Mouse (Mus musculus) heart, postnatal 4 days (tissue): ENCODE results near the gene Tmem37. TPM values are rescaled to one million over a fixed set of nuclear protein-coding genes. Genes with fewer than 3 reads are reported as not detected.

Source experiments
- DNase-seq: peaks from one replicate; pipeline ENCODE4 v3.0.0; 2021
- total RNA-seq, 2 experiments: library from RNA; stranded (reverse); gene quantifications; 2 replicates each; pipeline ENCODE4 v1.2.3; 2021

Gene Tmem37
- total RNA-seq, 2 experiments from 2014 or later: 3.6 to 5.5 TPM

DNA sequence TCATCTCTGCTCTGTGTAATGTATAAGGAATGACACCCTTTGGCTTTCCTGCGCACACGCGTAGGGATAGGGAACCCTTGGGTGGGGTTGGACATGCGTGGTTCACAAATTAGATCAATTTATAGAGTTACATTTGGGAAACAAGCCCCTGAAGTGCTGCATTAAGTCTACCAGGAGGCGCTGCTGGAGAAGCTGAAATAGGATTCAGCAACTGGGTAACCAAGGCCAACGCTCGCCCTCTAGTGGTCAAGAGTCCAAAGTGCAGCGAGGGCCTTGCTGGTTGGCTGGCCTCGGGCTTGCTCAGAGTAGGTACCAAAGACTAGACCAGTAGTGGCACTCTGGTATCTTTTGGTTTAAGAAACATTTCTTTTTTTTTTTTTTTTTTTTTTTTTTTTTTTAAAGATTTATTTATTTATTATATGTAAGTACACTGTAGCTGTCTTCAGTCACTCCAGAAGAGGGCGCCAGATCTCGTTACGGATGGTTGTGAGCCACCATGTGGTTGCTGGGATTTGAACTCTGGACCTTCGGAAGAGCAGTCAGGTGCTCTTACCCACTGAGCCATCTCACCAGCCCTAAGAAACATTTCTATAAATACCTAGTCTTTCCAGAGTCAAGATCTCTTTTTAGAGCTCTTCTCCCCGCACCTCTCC lies 19.7 kb upstream of the Tmem37 start:
- DNase-seq: peak; percentile 93

DNA sequence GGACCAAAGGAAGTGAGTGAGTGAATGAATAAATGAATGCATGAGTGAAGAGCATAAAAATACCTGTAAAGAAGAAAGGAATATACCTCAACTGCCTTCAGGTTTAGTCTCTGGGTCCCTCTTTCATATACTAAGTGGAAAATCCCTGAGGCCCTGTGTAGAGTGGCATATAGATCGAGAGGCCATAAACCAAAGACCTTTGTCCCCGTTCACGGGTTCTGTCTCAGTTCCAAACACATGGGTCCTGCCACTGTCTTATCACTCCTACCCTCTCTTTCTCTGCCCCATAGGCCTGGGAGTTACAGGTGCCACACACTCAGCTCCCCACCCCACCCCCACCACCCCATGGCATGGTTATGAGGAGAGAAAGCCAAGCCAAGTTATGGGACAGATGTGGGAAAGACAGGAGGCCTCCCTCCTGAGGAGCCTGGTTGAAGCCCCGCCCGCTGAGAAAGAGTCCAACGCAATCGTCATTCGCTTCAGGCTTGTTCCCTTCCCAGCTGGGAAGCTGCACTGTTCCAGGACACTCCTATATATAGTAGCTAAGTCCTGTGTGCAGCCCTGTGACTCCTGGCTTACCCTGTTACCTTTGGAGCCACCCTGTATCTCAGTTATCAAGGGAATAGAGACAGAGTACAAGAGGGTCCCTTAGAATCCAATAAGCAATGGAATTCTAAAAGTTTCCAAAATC lies 17.2 kb upstream of the Tmem37 start:
- DNase-seq: peak; percentile 28

DNA sequence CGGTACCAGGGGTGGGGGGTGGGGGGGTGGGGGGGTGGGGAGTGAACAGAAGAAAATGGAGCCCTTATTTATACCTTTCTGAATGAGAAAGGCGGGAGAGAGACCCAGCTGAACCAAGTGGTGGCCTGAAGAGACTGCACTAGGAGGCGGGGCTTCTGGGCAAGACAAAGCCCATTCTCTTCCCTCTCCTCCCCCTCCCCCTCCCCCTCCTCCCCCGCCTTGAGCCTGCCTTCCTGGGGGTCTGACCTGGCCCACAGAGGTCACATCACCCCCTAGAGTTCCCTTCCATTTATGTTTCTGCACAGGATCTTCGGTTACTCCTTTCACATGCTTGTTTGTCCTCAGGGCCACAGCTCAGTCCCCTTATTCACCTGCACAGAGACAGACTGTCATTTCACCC lies 15.3 kb upstream of the Tmem37 start:
- no peak for DNase-seq

DNA sequence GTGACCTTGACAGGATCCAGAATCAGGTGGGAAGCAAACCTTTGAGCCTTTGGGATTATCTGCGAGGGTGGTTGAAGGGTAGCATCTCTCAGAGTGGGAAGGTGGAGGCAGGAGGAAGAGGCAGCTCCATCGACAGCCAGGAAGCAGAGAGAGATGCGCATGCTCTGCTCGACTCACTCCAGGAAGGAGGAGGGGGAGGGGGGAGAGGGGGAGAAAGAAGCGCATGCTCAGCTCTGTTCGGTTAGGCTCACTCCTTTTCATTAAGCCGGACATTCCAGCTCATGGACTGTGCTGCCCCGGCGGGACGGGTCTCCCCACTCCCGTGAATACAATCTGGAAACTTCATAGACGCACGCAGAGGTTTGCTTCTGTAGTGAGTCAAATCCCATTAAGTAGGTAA lies 12.8 kb upstream of the Tmem37 start:
- no peak for DNase-seq

DNA sequence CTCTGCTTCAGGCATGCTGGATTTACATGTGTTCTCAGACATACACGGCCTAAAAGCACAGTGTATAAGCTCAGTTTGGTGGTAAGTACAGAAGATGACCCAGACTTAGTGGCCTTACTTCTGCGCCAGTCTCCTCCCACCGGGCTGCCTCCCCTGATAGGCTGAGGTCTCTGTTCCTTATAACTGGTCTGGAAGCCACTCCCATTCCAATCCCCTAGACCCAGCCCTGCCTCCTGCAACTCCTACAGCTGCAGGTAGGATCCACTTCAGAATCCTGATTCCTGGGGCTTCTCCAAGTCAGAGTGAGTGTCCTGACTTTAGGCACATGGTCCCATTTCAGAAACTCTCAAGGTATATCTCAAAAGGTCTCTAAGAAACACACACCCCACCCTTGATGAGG lies 11.8 kb upstream of the Tmem37 start:
- no peak for DNase-seq

DNA sequence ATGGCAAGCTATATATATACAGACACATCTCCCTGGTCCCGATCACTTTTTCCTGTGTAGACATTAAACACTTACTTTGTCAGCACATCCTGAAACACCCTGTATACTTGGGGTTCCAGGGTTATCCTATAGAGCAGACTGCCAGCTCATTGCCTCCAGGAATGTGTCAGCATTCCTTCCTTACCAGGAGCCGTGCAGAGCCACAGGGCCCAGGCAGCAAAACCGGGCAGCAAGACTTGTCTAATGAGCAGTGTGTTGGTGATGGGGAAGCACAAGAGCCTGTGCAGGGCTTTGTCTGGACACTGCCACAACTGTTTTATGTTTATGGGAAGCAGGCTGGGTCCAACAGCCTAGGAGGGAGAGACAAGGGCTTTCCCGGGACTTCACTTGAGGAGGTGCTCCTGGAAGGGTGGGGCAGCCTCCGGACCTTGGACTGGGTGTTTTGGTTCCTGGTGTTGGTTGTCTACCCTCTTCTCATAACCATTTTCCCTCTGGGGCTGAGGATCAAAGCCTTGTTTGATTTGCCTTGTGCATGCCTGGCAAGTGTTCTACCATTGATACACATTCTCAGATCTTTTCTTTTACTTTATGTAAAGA lies 10.1 kb upstream of the Tmem37 start:
- DNase-seq: no peak

DNA sequence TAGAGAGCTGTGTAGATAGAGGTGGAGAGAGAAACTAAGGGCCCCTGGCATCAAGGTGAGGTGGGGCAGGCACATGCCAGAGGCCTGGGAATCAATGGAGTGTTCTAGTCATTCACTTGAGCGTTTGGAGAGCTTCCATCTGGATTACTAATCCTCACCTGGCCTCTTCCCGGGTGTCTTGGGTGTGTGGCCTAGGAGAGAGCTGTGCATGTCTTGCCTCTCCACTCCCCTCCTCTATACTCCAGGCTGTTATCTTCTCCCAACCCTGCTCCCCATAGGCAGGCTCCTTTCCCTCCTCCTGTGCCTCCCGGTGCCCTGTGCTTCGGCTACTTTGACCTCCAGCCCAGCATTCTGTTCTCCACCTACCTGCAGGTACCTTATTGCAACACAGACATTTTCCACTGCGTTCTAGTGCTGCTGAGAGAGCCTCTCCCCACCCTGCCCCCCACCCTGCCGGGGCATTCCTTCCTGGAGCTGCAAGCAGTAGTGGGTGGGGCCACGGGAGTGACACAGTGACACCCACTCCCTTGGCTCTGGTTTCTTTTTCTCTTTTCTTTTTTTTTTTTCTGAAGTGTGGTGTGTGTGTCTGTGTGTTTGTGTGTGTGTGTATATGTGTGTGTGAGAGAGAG lies 9.2 kb upstream of the Tmem37 start:
- DNase-seq: no peak

DNA sequence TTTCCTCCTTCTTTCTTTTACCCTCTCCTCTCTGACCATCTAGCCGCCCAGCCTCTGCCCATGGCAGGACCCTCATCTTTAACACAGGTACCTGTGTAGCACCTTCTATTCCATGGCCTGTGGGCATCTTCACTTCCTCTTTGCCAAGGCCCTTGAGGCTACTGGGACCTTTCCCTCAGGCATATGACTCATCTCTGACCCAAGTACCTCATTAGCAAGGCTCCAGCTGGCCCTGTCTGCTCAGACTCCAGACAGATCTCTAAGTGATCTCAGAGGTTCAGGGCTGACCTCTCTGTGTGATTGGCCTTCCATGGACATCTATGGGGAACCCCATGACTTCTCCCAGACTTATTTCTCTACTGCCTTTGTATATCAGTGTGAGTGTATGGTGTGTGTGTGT lies 6.8 kb upstream of the Tmem37 start:
- no peak for DNase-seq

DNA sequence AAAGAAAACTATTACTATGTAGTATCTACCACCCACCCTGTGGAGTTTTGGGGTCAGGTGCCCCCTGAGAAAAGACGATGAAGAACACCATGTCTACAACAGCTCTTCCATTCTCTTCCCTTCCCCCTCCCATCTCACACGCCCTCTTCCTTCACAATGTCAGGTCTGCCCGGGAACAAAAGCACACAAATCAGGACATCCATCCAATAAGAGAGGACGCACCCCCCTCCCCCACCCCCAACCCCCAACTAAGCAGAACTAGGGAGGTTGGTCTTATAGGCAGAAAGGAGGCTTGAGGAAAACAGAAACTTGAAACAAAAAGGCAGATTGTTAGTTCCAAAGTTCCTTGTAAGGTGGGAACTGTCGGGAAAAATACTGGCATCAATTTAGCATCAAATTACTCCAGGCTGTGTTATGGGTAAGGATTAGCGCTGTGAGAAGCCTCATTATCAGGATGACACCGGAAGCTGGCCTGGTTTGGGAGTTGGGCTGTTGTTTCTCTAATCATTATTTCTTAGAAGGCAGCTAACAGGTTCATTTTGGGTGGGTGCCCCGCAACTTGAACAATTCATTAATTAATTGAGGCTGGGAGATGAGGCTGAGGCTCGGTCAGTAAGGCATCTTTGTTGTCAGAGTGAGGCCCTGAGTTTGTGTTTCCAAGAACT lies 4.0 kb upstream of the Tmem37 start:
- DNase-seq: no peak

DNA sequence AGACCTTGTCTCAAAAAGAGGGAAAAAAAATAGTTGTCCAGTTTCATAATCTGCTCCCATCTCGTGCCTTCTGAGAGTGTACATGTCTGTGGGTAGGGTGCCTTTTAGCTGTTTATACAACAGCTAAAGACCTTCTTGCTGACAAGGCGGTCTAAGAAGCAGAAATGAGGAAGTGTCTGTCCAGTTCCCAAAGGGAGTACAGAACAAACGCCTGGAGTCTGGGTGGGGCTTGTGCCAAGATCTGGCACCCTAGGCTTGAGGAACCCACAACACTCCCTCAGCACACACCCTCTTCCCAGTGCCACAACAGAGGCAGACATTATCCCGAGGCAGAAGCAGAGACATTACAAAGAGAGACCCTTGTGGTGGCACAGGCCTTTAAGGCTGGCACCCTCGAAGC lies 1.6 kb upstream of the Tmem37 start:
- DNase-seq: no peak

DNA sequence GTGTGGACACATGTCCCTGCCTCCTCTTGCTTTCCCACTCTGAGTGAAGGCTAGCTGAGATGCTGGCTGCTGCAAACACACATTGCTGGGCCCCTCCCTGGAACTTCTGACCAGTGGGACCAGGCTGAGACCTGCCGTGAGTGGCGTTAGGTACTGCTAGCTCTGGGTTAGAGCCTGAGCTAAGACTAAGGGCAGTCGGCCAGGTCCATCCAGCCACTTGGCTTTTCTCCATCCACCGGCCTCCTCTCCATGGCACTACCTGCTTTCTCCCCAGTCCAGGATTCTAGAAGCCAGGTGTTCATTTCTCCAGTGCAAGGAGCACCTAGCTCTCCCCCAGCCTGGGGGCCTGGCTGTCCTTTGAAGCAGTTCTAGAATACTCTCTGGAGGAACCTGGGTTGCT lies 1.1 kb upstream of the Tmem37 start:
- peak; percentile 20 for DNase-seq

DNA sequence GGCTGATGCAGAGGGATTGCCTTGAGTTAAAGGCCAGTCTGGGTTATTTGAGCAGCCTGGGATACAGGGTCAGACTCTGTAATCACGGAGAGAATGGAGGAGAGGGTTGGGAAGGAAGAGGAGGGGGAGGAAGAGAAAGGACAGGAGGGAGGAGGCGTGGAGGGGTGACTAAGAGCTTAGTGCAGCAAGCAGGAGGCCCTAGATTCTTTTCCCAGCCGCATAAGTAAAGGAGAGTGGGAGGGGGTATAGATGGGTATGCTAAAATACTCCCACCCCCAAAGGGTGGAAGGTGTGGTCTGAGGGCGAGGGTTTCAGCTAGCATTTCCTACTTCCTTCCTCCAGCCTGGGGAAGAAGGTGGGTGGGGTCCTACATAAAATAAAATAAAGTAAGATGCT lies 431 bp upstream of the Tmem37 start:
- DNase-seq: no peak

DNA sequence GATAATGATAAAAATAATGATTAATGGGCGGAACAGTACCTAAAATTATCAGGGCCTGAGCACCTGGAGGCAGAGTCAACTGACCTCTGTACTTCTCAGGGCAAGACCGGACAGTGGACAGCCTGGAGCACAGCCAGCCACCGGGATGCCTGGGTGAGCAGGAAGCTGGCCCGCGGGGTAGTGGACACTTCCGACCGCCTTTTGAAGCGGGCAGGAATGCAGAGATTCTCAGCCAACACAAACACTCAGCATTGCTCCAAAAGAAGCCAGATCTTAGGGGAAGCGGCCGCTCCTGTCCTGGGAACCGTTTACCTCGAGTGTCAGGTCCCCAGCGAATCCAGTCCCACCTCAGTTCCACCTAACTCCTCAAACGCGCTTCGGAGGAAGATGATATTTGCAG lies 974 bp downstream of the Tmem37 start:
- DNase-seq: peak; percentile 46

DNA sequence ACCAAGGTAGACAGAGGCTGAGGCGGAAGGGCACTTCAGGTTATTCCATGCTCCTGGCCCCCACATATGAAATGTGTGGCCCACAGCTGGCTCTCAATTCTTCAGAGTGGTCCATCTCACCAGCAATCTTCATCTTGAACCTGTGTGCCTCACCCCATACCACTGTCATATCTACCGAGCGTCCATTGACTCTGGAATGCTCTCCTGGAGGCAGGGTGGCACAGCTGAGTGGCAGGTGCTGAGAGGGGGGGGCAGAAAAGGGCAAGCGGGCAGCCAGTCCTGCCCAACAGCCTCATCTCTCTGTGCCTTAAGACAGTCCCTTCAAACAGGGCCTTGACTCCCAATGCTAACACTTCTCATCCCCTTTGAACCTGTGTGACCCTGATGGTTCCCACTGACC lies 2.7 kb downstream of the Tmem37 start:
- DNase-seq: no peak

DNA sequence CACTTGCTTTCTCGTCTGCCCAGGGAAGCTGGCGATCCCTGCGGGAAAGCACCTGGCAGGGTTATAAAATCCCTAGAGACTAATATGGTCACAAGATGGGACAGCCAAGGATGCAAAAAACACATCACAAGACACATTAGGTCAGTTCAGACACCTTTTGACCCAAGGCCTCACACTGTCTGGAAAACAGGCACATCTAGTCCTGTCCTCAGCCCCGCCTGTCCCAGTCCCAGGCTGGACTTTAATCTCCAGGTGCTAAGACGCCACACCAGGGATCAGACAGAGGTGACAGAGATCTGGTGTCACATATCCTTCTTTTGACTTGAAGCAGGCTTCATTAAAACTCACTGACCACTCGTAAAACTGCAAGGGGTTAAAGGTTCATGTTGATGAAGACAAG lies 3.7 kb downstream of the Tmem37 start:
- DNase-seq: no peak

DNA sequence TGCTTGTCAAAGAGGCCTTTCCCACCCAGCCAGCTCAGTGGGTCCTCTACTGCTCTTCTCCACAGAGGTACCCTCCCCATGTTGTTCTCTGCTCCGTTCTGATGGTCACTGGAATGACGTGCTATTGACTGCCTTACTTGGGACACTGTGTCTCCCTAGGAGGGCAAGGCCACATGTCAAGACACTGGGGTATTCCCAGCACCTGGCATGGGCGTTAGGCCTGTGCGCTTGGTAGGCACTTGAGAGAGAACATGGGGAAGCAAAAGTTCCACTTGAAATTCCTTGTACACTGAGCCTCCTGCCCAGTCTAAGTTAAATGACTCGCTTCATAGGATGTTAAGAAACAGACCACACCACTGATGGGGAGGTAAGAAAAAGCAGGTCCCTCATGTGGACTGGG lies 4.8 kb downstream of the Tmem37 start:
- no peak for DNase-seq

DNA sequence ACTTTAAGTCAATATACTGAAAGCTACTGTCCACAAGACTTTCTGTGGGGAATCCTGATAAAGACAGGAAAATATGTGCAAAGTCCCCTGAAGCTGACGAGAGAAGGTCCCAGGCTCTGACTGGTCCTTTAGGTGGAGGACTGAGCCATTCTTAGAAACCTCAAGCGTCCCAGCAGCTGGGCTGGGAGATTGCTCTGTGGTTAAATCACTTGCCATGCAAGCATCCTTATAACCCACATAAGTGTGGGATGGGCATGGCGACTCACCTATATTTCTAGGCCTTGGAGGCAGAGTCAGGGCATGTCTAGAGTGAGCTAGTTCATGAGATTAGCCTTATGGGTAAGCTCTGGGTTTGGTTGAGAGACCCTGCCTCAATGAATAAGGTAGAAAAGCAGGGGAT lies 7.2 kb downstream of the Tmem37 start:
- DNase-seq: no peak

DNA sequence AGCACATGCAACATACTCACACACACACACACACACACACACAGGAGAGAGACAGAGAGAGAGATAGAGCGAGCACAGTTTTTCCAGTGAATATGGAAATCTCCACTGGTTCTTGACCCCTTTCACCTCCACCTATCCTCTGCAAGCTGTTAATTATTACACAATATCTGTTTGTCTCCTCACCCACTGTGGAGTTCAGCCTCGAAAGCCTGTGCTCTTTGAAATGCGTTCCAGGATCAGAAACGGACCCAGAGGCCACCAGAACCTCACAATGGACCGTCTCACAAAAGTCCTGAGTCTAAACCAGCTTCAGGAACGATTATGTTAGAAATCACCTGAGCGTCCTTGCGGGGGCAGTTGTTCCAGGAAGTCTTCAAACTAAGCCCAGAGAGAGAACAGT lies 7.7 kb downstream of the Tmem37 start:
- no peak for DNase-seq

DNA sequence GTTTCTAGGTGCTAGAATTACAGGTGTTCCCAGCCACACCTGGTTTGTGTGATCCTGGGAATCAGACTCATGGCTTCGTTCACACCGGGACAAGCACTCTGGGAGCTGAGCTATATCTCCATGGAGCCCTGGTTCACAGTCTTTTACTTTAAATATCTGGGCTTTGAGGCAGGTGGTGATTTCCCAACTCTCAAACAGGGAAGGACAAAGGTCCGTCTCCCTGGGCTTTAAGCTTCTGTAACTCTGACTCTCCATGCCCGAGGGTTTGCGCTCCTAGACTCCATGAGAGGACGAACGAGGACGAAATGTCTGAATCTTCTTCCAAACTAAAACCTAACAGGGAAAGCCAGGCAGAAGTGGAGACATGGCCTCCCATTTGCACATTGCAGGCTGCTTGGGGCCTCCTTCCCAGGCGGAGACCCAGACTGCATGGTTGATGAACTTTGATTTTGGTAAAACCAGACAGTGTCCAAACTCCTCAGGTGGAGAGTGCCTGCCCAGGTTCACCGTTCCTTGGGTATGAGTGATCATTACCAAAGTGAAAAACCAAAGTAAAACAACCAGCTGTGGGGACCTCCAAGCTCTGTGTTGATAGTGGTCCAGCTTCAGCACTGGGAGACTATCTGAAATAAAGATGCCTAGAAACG lies 9.7 kb downstream of the Tmem37 start:
- no peak for DNase-seq

DNA sequence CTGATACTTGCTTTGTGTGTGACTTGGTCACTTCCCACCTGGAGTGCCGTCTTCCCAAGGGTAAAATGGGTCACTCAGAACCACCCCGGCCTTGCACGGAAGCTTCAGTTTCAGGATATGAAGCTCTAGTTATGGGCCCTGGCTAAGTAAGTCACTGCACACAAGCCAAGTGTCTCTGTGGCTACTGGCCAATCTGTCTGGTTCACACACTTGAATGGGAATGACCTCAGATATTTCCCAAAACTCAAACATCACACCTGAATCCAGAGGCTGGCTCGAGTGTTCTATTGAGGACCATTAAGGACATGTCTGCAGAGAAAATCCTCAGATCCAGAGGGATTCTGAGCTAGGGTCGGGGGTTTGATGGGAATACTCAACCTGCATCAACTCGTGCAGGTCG lies 11.6 kb downstream of the Tmem37 start:
- DNase-seq: no peak

DNA sequence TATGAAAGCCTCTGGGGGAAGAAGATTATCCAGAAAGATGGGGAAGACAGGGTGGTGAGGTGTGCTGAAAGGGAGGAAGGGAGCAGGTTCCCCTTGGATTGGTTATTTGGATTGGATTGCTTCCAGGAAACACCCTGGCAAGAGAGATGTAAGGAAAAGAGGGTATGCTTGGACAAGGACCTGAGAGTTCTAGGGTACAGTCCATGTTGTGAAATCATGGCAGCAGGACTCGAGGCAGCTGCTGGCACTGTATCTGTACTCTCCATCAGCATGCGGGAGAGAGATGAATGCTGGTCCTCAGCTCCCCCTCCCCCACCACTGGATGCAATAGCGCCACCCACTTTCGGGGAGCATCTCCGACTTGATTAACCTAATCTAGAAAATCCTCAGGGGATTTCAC lies 13.2 kb downstream of the Tmem37 start:
- no peak for DNase-seq

DNA sequence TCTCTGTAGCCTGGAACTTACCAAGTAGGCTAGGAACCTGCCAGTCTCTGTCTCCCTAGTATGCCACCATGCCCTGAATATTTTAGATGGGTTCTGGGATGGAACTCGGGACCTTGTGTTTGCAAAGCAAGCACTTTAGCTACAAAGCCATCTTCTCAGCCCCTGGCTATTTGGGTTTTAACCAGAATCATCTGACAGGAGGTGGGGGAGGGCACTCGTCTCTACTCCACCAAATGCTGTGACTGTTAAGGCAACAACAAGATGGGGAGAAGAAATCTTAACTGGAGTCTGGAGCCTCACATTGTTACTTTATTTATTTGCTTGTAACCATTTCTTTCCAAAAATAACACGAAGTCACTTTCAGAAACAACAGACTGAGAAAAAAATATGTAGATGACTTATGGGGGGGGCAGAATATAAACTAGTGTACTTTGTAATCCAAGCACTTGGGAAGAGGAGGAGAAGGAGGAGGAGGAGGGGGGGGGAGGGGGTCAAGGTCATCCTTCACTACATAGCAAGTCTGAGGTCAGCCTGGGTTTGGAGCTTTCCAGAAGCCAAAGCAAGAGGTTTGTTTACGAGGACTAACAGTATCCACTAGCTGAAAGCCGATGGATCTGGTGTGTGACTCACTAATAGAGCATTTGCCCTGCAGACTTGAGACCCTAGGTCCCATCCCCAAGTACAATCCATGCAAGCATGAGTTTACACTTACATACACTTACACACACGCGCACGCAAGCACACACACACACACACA lies 16.0 kb downstream of the Tmem37 start:
- no peak for DNase-seq
